Mouse (Mus musculus): ENCODE measurements around the gene Sult2a6.

Gene Sult2a6

GRCm38 (mm10) chr7:14254770-14255169, at the start of gene Sult2a6:
Gene Sult2a6, minus strand, starts transcription at chr7:14254870.
- DNase-seq (ENCODE audit: inconsistent ontology term) = no peak

DNA sequence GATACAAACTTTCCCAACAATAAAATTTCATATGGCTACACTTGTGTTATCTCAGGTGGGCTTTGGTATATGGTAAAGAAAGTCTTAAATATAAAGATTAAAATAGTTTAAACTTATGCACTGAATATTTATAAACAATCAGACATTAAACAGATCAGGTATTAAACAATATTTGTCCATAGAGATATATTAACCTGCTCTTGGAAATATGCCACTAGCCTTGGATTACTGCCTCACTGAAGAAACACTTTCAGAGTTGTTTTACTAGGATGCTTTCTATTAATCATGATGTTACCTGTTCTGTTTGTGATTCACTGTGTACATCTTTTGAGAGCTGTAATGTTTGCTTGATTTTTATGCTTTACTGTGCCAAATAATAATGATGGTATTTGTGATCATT, 39.4 kb downstream of the Sult2a6 start:
- no peak for DNase-seq (ENCODE audit: inconsistent ontology term)

DNA sequence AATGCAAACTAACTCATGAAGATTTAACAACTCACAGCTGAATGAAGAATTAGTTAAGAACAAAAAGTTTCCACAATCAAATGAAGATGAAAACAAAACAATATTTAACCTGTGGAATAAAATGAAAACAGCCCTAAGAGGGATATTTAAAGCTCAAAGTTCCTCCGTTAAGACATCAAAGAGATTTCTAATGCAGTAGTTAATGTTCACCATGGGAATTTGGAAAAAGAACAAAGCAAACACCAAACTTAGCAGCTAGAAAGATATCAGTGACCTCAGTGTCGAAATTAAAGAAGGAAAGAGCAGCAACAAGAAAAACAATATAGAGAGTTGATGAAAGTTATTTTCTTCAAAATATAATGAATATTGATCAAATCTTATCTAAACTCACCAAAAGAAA, 51.3 kb downstream of the Sult2a6 start:
- DNase-seq (ENCODE audit: inconsistent ontology term) = no peak

DNA sequence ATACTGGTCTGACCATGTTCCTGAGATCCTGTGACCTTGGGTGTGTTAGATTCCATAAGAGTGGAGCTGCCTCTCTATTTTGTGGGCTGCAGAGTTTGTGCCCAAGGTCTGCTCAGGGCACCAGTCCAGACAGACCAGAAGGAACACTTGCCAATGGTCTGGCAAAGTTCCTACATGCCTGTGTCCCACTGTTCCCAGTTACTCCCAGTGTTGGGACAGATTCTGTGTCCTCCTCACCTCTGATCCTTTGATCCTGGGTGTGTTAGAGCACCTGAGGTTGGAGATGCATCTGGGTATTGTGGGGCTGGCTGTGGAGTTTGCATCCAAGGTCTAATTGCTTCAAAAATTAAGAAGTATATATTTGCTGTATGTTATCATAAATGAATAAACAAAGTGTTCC, 52.2 kb downstream of the Sult2a6 start:
- DNase-seq (ENCODE audit: inconsistent ontology term) = no peak
